In genomic region chr13:102786666-102787230, GRCm38 (mm10) we compare ENCODE assay signal across 23 mouse cellular contexts.
DNase-seq lines count a peak whose midpoint lies in the region; ATAC-seq and TF ChIP-seq lines count a peak whose summit lies in the region.
"Had no signal": no experiment of that assay in that cellular context is flagged by ENCODE, and none has a peak within 500 bp of the region (broad histone marks: within the 10 kb centered on the region; RNA-seq: fewer than 3 reads in every experiment).

No protein-coding gene starts in this region.

- peak; percentile 68 to 71 for DNase-seq in adrenal gland, adult (ENCODE audit: inconsistent age in 2 of 2, low spot score in 1 of 2)
- DNase-seq in adrenal gland, postnatal 10 days = no peak
- DNase-seq in gastrocnemius, adult 2 months = peak; percentile 25
- no peak for DNase-seq in gastrocnemius, adult 8-10 months (ENCODE audit: low spot score in 2 of 2)
- peak; percentile 51 for DNase-seq in 3134 (ENCODE audit: extremely low read depth, insufficient read length, low spot score)
- DNase-seq in left cerebral cortex, adult 9 months (ENCODE audit: low spot score in 2 of 2) = no peak
- DNase-seq: cerebellum, adult 8-10 months; forebrain, postnatal 0 days; gastrocnemius, postnatal 36 days; heart, postnatal 10 days; layer of hippocampus, postnatal 36 days; right cerebral cortex, postnatal 14 days had no signal

- TF ChIP-seq POLR2A in embryonic fibroblast, embryonic 13.5 days (IDR thresholded peaks at IDR 0.05; ENCODE audit: low read depth, low read length) = no peak

- no peak for ATAC-seq in CD4-positive, CD25-positive, alpha-beta regulatory T cell, adult 4 months
- ATAC-seq: forebrain, postnatal 0 days; inflammation-experienced regulatory T-cells, adult 6 months had no signal

- H3K27ac ChIP-seq in gastrocnemius, adult 2 months = no peak overlapping the region
- peak overlapping the region; percentile 71 for H3K27ac ChIP-seq in embryonic fibroblast, embryonic 13.5 days (ENCODE audit: insufficient read depth, low read length)
- H3K27ac ChIP-seq: embryonic facial prominence, embryonic 12.5 days; forebrain, embryonic 10.5 days; hindbrain, embryonic 13.5 days; layer of hippocampus, adult 2 months; liver, embryonic 14.5 days; lung, embryonic 15.5 days; macrophage; midbrain, embryonic 10.5 days had no signal

- TF ChIP-seq CTCF in gastrocnemius, adult 2 months (IDR thresholded peaks at IDR 0.05) = no peak
- no peak for TF ChIP-seq CTCF in embryonic fibroblast, embryonic 13.5 days (IDR thresholded peaks at IDR 0.05; ENCODE audit: borderline replicate concordance, insufficient read depth, low read length)

- peaks cover 15% of the 10 kb centered on the region for H3K4me1 ChIP-seq in embryonic fibroblast, embryonic 13.5 days (ENCODE audit: control insufficient read depth, insufficient read depth, low read length)
- H3K4me1 ChIP-seq: lung, embryonic 15.5 days had no signal

- intact Hi-C loops in gastrocnemius, adult 2 months (cut with DNase I) = no loop called here

- no peak overlapping the region for H3K4me3 ChIP-seq in gastrocnemius, adult 2 months
- H3K4me3 ChIP-seq in embryonic fibroblast, embryonic 13.5 days (ENCODE audit: insufficient read depth, low read length) = no peak overlapping the region
- H3K4me3 ChIP-seq: embryonic facial prominence, embryonic 12.5 days; forebrain, embryonic 10.5 days; hindbrain, embryonic 13.5 days; layer of hippocampus, adult 2 months; lung, embryonic 15.5 days; midbrain, embryonic 10.5 days had no signal

Comparison
In these comparisons a context has a peak if more than half of its experiments do, and no peak if none do; other contexts are left out.
1. DNase-seq: peak in adrenal gland, adult (2 of 2), gastrocnemius, adult 2 months (single experiment) and 3134 (single experiment); none in adrenal gland, postnatal 10 days (single experiment), gastrocnemius, adult 8-10 months (0 of 2) and left cerebral cortex, adult 9 months (0 of 2).